Mouse (Mus musculus): ENCODE data around the gene Slc17a2.
"Not testable (repeated sequence)": the region's sequence is repeated elsewhere in the genome, so short reads cannot be mapped to it uniquely, and the experiment has no call there.

Slc17a2 gene

GRCm38 (mm10) chr13:23806422-23807052 lies at the start of gene Slc17a2:
Gene Slc17a2, plus strand, starts transcription at chr13:23806993.
- peak; percentile 22 for DNase-seq

GRCm38 (mm10) chr13:23757211-23757773 lies 49.5 kb upstream of the Slc17a2 start:
- DNase-seq = no peak

- no peak for DNase-seq
These were observed 48.9 kb upstream of the Slc17a2 start for GRCm38 (mm10) chr13:23757921-23758320.

GRCm38 (mm10) chr13:23759251-23759771 lies 47.5 kb upstream of the Slc17a2 start:
- DNase-seq = no peak

- DNase-seq = no peak
These were observed 46.9 kb upstream of the Slc17a2 start for GRCm38 (mm10) chr13:23759916-23760239.

- peak; percentile 31 for DNase-seq
These were observed 46.4 kb upstream of the Slc17a2 start for GRCm38 (mm10) chr13:23760240-23760971.

GRCm38 (mm10) chr13:23760972-23761864 lies 45.6 kb upstream of the Slc17a2 start, which contains the start of gene Hist1h4a:
Gene Hist1h4a, minus strand, starts transcription at chr13:23761230.
- DNase-seq = peak; percentile 99

GRCm38 (mm10) chr13:23761871-23762821 lies 44.6 kb upstream of the Slc17a2 start, which contains the start of gene Hist1h3a:
Gene Hist1h3a, minus strand, starts transcription at chr13:23762386.
- peak; percentile 64 for DNase-seq

GRCm38 (mm10) chr13:23763242-23763585 lies 43.6 kb upstream of the Slc17a2 start:
- DNase-seq = no peak

GRCm38 (mm10) chr13:23763586-23764323 lies 43.0 kb upstream of the Slc17a2 start, which contains the start of gene Hist1h1a:
Gene Hist1h1a, plus strand, starts transcription at chr13:23763666.
- peak; percentile 92 for DNase-seq

- DNase-seq = no peak
These were observed 42.2 kb upstream of the Slc17a2 start for GRCm38 (mm10) chr13:23764324-23765171.

GRCm38 (mm10) chr13:23765172-23765513 lies 41.6 kb upstream of the Slc17a2 start:
- no peak for DNase-seq

- no peak for DNase-seq
These were observed 40.0 kb upstream of the Slc17a2 start for GRCm38 (mm10) chr13:23766772-23767171.

GRCm38 (mm10) chr13:23768834-23769397 lies 37.9 kb upstream of the Slc17a2 start:
- DNase-seq = no peak

GRCm38 (mm10) chr13:23769613-23770012 lies 37.2 kb upstream of the Slc17a2 start, which contains the start of gene Trim38:
Gene Trim38, plus strand, starts transcription at chr13:23769913.
- DNase-seq = not testable (repeated sequence)

- peak; percentile 51 for DNase-seq
These were observed 34.1 kb upstream of the Slc17a2 start for GRCm38 (mm10) chr13:23772561-23773313.

GRCm38 (mm10) chr13:23778339-23778738 lies 28.5 kb upstream of the Slc17a2 start:
- DNase-seq = no peak

GRCm38 (mm10) chr13:23779025-23779424 lies 27.8 kb upstream of the Slc17a2 start:
- DNase-seq = no peak

GRCm38 (mm10) chr13:23792520-23792919 lies 14.3 kb upstream of the Slc17a2 start:
- DNase-seq = peak; percentile 70

Measured in lung, postnatal 10 days (tissue).